Mouse (Mus musculus): ENCODE data around the gene Srf. TPM values are rescaled to one million over a fixed set of nuclear protein-coding genes. Genes with fewer than 3 reads are reported as not detected.
A peak's percentile ranks its signal among the peaks of the same experiment; 100 is the strongest.

Srf gene
- polyA plus RNA-seq, 1 experiment from 2014 or later: 9.2 TPM

DNA sequence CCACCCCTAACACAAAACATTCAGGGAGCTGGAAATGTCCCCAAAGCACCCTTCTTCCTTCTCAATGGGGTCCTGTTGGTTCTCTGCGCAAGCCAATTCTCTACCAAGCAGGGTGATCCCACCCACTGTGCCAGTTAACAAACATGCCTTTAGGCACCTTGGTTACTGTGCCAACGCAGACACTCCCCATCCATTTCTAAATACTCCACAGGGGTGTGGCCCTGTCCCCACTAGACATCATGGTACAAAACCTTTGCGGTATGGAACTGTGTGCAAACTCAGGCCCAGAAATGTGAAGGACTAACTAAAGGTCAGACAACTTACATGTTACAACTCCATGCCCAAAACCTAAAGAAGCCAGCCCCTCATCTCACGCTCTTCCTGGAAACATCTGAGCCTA lies 37.1 kb upstream of the Srf start:
- H3K4me1 ChIP-seq (replicated peaks; ENCODE audit: control insufficient read depth, insufficient read depth, low read length): peaks cover 9% of the 10 kb centered on the region; the same call in 1 of the 2 replicates
- H3K27me3 ChIP-seq (replicated peaks; ENCODE audit: control insufficient read depth, insufficient read depth, low read length): no peaks in the 10 kb centered on the region
- no peak overlapping the region for H3K27ac ChIP-seq (ENCODE audit: low read depth, low read length)
- no peak overlapping the region for H3K4me2 ChIP-seq
- no peak overlapping the region for H3K9ac ChIP-seq (ENCODE audit: low read depth, low read length)
- no peak overlapping the region for H3K4me3 ChIP-seq (ENCODE audit: low read depth, low read length)
- peaks cover 2% of the 10 kb centered on the region; the same call in 1 of the 2 replicates for H3K36me3 ChIP-seq (ENCODE audit: control insufficient read depth, insufficient read depth, low read length)
- H3K9me3 ChIP-seq (ENCODE audit: control insufficient read depth, low read length): no peaks in the 10 kb centered on the region
- ATAC-seq (replicated peaks; ENCODE audit: low FRiP score) (no peak), DNase-seq (ENCODE audit: low spot score) (no peak)
- WGBS: 91% methylated on average over 4 of the region's 4 CpGs

- ATAC-seq (replicated peaks; ENCODE audit: low FRiP score) (no peak), DNase-seq (ENCODE audit: low spot score) (no peak)
- Histone ChIP-seq H3K9ac (ENCODE audit: low read depth, low read length) (no peak overlapping the region), H3K9me3 (ENCODE audit: control insufficient read depth, low read length) (no peaks in the 10 kb centered on the region), H3K27me3 (replicated peaks; ENCODE audit: control insufficient read depth, insufficient read depth, low read length) (no peaks in the 10 kb centered on the region), H3K4me1 (replicated peaks; ENCODE audit: control insufficient read depth, insufficient read depth, low read length) (peaks cover 9% of the 10 kb centered on the region; the same call in 1 of the 2 replicates), H3K4me3 (ENCODE audit: low read depth, low read length) (no peak overlapping the region), H3K4me2 (no peak overlapping the region), H3K36me3 (ENCODE audit: control insufficient read depth, insufficient read depth, low read length) (peaks cover 2% of the 10 kb centered on the region), H3K27ac (ENCODE audit: low read depth, low read length) (no peak overlapping the region; the same call in 1 of the 2 replicates)
- WGBS: 86% methylated on average over 19 of the region's 19 CpGs
These were observed 35.4 kb upstream of the Srf start for GRCm38 (mm10) chr17:46591406-46591805.

DNA sequence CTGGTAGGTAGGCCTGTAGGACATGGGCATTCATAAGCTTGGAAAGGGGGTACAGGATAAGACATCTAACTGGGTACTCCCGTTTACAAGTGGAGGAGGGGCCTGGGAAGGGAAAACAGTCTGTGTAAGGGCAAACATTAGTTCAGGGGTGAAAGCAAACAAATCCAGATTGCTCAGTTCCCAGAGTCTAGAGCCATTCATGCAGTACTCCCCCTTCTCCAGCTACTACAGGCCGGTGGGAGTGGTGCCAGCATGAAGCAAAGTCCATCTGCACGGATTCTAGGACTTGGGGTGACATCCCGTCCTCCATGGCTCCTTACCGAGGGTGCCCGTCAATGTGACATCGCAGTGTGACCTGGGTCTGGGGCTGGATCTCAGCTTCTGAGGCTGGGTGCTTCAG lies 34.5 kb upstream of the Srf start:
- Histone ChIP-seq H3K4me1 (replicated peaks; ENCODE audit: control insufficient read depth, insufficient read depth, low read length) (peaks cover 9% of the 10 kb centered on the region; the same call in 1 of the 2 replicates), H3K4me3 (ENCODE audit: low read depth, low read length) (no peak overlapping the region), H3K4me2 (no peak overlapping the region), H3K9ac (ENCODE audit: low read depth, low read length) (no peak overlapping the region), H3K36me3 (ENCODE audit: control insufficient read depth, insufficient read depth, low read length) (peaks cover 4% of the 10 kb centered on the region), H3K27me3 (replicated peaks; ENCODE audit: control insufficient read depth, insufficient read depth, low read length) (no peaks in the 10 kb centered on the region), H3K9me3 (ENCODE audit: control insufficient read depth, low read length) (no peaks in the 10 kb centered on the region), H3K27ac (ENCODE audit: low read depth, low read length) (no peak overlapping the region; the same call in 1 of the 2 replicates)
- WGBS: 85% methylated on average over 7 of the region's 7 CpGs
- DNase-seq (ENCODE audit: low spot score): no peak
- ATAC-seq (replicated peaks; ENCODE audit: low FRiP score): 0 out of 2 replicates have a peak, but pooled peaks have one; percentile 33

- Histone ChIP-seq H3K27me3 (replicated peaks; ENCODE audit: control insufficient read depth, insufficient read depth, low read length) (no peaks in the 10 kb centered on the region), H3K36me3 (ENCODE audit: control insufficient read depth, insufficient read depth, low read length) (peaks cover 5% of the 10 kb centered on the region), H3K9ac (ENCODE audit: low read depth, low read length) (no peak overlapping the region), H3K27ac (ENCODE audit: low read depth, low read length) (no peak overlapping the region), H3K4me3 (ENCODE audit: low read depth, low read length) (no peak overlapping the region), H3K4me2 (no peak overlapping the region), H3K9me3 (ENCODE audit: control insufficient read depth, low read length) (no peaks in the 10 kb centered on the region), H3K4me1 (replicated peaks; ENCODE audit: control insufficient read depth, insufficient read depth, low read length) (peaks cover 7% of the 10 kb centered on the region; the same call in 1 of the 2 replicates)
- no peak for DNase-seq (ENCODE audit: low spot score)
- ATAC-seq (replicated peaks; ENCODE audit: low FRiP score): no peak
- WGBS: 88% methylated on average over 16 of the region's 16 CpGs
These were observed 33.8 kb upstream of the Srf start for GRCm38 (mm10) chr17:46589635-46590314.

GRCm38 (mm10) chr17:46588913-46589312 lies 32.9 kb upstream of the Srf start:
- Histone ChIP-seq H3K4me2 (no peak overlapping the region), H3K36me3 (ENCODE audit: control insufficient read depth, insufficient read depth, low read length) (peaks cover 7% of the 10 kb centered on the region), H3K27ac (ENCODE audit: low read depth, low read length) (no peak overlapping the region), H3K9ac (ENCODE audit: low read depth, low read length) (no peak overlapping the region), H3K27me3 (replicated peaks; ENCODE audit: control insufficient read depth, insufficient read depth, low read length) (no peaks in the 10 kb centered on the region), H3K9me3 (ENCODE audit: control insufficient read depth, low read length) (no peaks in the 10 kb centered on the region), H3K4me1 (replicated peaks; ENCODE audit: control insufficient read depth, insufficient read depth, low read length) (0 out of 2 replicates have a peak, but pooled peaks cover 3% of the 10 kb centered on the region), H3K4me3 (ENCODE audit: low read depth, low read length) (no peak overlapping the region)
- ATAC-seq (replicated peaks; ENCODE audit: low FRiP score): no peak
- WGBS: 76% methylated on average over 6 of the region's 6 CpGs
- no peak for DNase-seq (ENCODE audit: low spot score)

DNA sequence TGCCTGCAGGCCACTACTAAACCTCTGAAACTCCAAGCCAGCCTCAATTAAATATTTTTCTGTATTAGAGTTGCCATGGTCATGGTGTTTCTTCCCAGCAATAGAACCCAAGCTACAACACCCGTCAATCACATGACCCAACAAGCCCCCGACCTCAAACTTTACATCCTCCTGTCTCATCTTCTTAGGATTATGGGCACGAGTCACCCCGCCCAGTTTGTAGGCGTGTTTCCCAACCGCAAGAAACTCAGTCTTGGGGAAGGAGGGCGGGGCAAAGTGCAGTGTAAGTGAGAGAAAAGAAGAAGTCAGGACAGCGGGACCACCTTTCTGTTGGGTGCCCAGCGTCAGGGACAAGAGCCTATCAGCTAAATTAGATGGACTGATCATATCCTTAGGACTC lies 32.2 kb upstream of the Srf start:
- WGBS: 40% methylated on average over 9 of the region's 9 CpGs
- Histone ChIP-seq H3K9me3 (ENCODE audit: control insufficient read depth, low read length) (no peaks in the 10 kb centered on the region), H3K4me3 (ENCODE audit: low read depth, low read length) (no peak overlapping the region), H3K4me1 (replicated peaks; ENCODE audit: control insufficient read depth, insufficient read depth, low read length) (0 out of 2 replicates have a peak, but pooled peaks cover 3% of the 10 kb centered on the region), H3K27me3 (replicated peaks; ENCODE audit: control insufficient read depth, insufficient read depth, low read length) (no peaks in the 10 kb centered on the region), H3K36me3 (ENCODE audit: control insufficient read depth, insufficient read depth, low read length) (peaks cover 7% of the 10 kb centered on the region), H3K9ac (ENCODE audit: low read depth, low read length) (no peak overlapping the region), H3K27ac (ENCODE audit: low read depth, low read length) (no peak overlapping the region), H3K4me2 (no peak overlapping the region)
- no peak for DNase-seq (ENCODE audit: low spot score)
- ATAC-seq (replicated peaks; ENCODE audit: low FRiP score): no peak

GRCm38 (mm10) chr17:46586327-46586726 lies 30.4 kb upstream of the Srf start:
- Histone ChIP-seq H3K9ac (ENCODE audit: low read depth, low read length) (no peak overlapping the region), H3K27ac (ENCODE audit: low read depth, low read length) (no peak overlapping the region), H3K4me2 (no peak overlapping the region), H3K4me1 (replicated peaks; ENCODE audit: control insufficient read depth, insufficient read depth, low read length) (0 out of 2 replicates have a peak, but pooled peaks cover 3% of the 10 kb centered on the region), H3K36me3 (ENCODE audit: control insufficient read depth, insufficient read depth, low read length) (peaks cover 7% of the 10 kb centered on the region), H3K4me3 (ENCODE audit: low read depth, low read length) (no peak overlapping the region), H3K27me3 (replicated peaks; ENCODE audit: control insufficient read depth, insufficient read depth, low read length) (no peaks in the 10 kb centered on the region), H3K9me3 (ENCODE audit: control insufficient read depth, low read length) (no peaks in the 10 kb centered on the region)
- 69% methylated on average over 8 of the region's 8 CpGs for WGBS
- DNase-seq (ENCODE audit: low spot score) (no peak), ATAC-seq (replicated peaks; ENCODE audit: low FRiP score) (no peak)

GRCm38 (mm10) chr17:46578650-46579049 lies 22.7 kb upstream of the Srf start:
- DNase-seq (ENCODE audit: low spot score) (no peak), ATAC-seq (replicated peaks; ENCODE audit: low FRiP score) (no peak)
- Histone ChIP-seq H3K9ac (ENCODE audit: low read depth, low read length) (no peak overlapping the region), H3K27me3 (replicated peaks; ENCODE audit: control insufficient read depth, insufficient read depth, low read length) (no peaks in the 10 kb centered on the region), H3K4me1 (replicated peaks; ENCODE audit: control insufficient read depth, insufficient read depth, low read length) (no peaks in the 10 kb centered on the region), H3K36me3 (ENCODE audit: control insufficient read depth, insufficient read depth, low read length) (peaks cover 18% of the 10 kb centered on the region), H3K9me3 (ENCODE audit: control insufficient read depth, low read length) (no peaks in the 10 kb centered on the region), H3K27ac (ENCODE audit: low read depth, low read length) (no peak overlapping the region), H3K4me2 (no peak overlapping the region), H3K4me3 (ENCODE audit: low read depth, low read length) (no peak overlapping the region)
- 76% methylated on average over 5 of the region's 5 CpGs for WGBS

GRCm38 (mm10) chr17:46576070-46576469 lies 20.1 kb upstream of the Srf start:
- no peak overlapping the region for H3K4me2 ChIP-seq
- no peak overlapping the region for H3K4me3 ChIP-seq (ENCODE audit: low read depth, low read length)
- no peak for ATAC-seq (replicated peaks; ENCODE audit: low FRiP score)
- no peaks in the 10 kb centered on the region for H3K27me3 ChIP-seq (replicated peaks; ENCODE audit: control insufficient read depth, insufficient read depth, low read length)
- H3K27ac ChIP-seq (ENCODE audit: low read depth, low read length): no peak overlapping the region
- H3K9ac ChIP-seq (ENCODE audit: low read depth, low read length): no peak overlapping the region
- no peaks in the 10 kb centered on the region for H3K9me3 ChIP-seq (ENCODE audit: control insufficient read depth, low read length)
- 82% methylated on average over 13 of the region's 13 CpGs for WGBS
- no peak for DNase-seq (ENCODE audit: low spot score)
- peaks cover 29% of the 10 kb centered on the region for H3K36me3 ChIP-seq (ENCODE audit: control insufficient read depth, insufficient read depth, low read length)
- H3K4me1 ChIP-seq (replicated peaks; ENCODE audit: control insufficient read depth, insufficient read depth, low read length): no peaks in the 10 kb centered on the region
